Mouse (Mus musculus): ENCODE measurements at regions not wholly inside any gene's neighbourhood (a gene's known extent, or its start where the extent isn't known, plus 50 kb on each side); places are given as distances from the start of the nearest gene placed in this dataset.
A peak's percentile ranks its signal among the peaks of the same experiment; 100 is the strongest.

DNA sequence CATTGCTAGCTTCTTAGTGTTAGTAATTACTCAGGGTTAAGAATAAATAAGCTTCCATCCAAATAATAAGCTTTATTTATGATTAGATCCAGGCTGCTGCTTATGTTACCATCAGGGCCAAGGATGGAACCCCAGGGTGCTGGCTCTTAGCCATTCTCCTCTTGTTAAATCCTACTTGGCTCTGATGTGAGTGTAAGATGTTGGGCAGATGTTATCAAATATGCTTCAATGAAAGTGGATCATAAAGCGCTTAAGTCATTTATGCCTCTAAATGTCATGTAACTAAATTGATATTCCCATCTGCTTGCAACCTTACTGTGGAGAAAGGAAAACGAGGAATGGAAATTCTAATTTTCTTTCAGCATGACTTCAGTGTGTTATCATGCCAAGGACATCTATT, 426.4 kb upstream of the Lrrc4c start:
- peak; percentile 49; the same call in 1 of the 2 replicates for ATAC-seq
- Histone ChIP-seq H3K4me1 (ENCODE audit: insufficient read depth, low read length) (no peaks in the 10 kb centered on the region), H3K4me3 (ENCODE audit: low read length) (no peak overlapping the region), H3K9me3 (ENCODE audit: low read length) (no peaks in the 10 kb centered on the region), H3K27me3 (ENCODE audit: insufficient read depth, low read length) (no peaks in the 10 kb centered on the region), H3K9ac (replicated peaks; ENCODE audit: low read length) (no peak overlapping the region), H3K27ac (no peak overlapping the region), H3K36me3 (ENCODE audit: insufficient read depth, low read length) (no peaks in the 10 kb centered on the region), H3K4me2 (ENCODE audit: low read depth, low read length) (no peak overlapping the region)
- DNase-seq (ENCODE audit: low spot score), result peak; percentile 66
- 43% methylated on average over 2 of the region's 2 CpGs for WGBS
- no peak for TF ChIP-seq CTCF (IDR thresholded peaks at IDR 0.05; ENCODE audit: low read depth)

DNA sequence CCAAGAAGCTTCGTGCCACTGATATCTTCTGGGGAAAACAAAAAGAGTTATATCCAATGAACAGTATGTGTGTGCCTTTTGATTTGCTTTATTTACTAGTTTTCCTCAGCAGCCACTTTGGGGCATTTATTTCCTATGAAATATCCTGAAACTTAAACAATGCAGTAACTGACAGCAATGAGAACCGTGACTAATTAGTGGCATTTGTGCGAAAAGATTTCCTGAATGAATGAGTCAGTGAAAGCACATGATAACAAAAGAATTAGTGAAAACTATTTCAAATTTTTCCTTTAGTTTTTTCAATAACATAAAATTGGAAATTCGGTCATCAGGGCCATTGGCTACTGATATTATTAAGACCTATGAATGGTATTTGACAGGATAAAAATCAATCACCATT, 412.9 kb upstream of the Lrrc4c start:
- no peak for TF ChIP-seq CTCF (IDR thresholded peaks at IDR 0.05; ENCODE audit: low read depth)
- no peak for ATAC-seq

DNA sequence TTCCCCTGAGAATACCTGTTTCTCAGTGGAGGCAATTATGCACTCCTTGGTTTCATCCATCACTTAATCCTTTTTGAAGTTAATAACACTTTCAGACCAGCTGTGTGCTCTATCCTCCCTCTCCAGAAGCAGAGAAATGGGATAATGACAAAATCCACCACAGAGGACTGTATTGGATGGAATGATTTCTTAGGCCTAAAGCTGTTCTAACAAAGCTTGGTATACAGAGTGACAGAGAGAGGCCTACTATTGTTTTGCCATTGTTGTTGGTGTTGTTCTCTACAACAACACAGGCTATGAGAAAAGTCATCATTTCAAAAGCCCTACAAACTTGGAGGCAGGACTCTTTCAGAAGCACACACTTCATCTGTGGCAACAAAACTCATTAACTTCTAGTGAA, 408.2 kb upstream of the Lrrc4c start:
- DNase-seq (ENCODE audit: low spot score) (no peak), ATAC-seq (no peak)
- Histone ChIP-seq H3K4me2 (ENCODE audit: low read depth, low read length) (no peak overlapping the region), H3K27ac (no peak overlapping the region), H3K36me3 (ENCODE audit: insufficient read depth, low read length) (no peaks in the 10 kb centered on the region), H3K9me3 (ENCODE audit: low read length) (no peaks in the 10 kb centered on the region), H3K9ac (replicated peaks; ENCODE audit: low read length) (no peak overlapping the region), H3K27me3 (ENCODE audit: insufficient read depth, low read length) (no peaks in the 10 kb centered on the region), H3K4me3 (ENCODE audit: low read length) (no peak overlapping the region), H3K4me1 (ENCODE audit: insufficient read depth, low read length) (no peaks in the 10 kb centered on the region)
- no peak for TF ChIP-seq CTCF (IDR thresholded peaks at IDR 0.05; ENCODE audit: low read depth)

More for the DNA sequence above, 412.9 kb upstream of the Lrrc4c start:
- no peak for DNase-seq (ENCODE audit: low spot score)
- Histone ChIP-seq H3K27me3 (ENCODE audit: insufficient read depth, low read length) (no peaks in the 10 kb centered on the region), H3K27ac (no peak overlapping the region), H3K9me3 (ENCODE audit: low read length) (no peaks in the 10 kb centered on the region), H3K4me1 (ENCODE audit: insufficient read depth, low read length) (no peaks in the 10 kb centered on the region), H3K9ac (replicated peaks; ENCODE audit: low read length) (no peak overlapping the region), H3K36me3 (ENCODE audit: insufficient read depth, low read length) (no peaks in the 10 kb centered on the region), H3K4me2 (ENCODE audit: low read depth, low read length) (no peak overlapping the region), H3K4me3 (ENCODE audit: low read length) (no peak overlapping the region)
- 39% methylated on average over 4 of the region's 4 CpGs for WGBS

DNA sequence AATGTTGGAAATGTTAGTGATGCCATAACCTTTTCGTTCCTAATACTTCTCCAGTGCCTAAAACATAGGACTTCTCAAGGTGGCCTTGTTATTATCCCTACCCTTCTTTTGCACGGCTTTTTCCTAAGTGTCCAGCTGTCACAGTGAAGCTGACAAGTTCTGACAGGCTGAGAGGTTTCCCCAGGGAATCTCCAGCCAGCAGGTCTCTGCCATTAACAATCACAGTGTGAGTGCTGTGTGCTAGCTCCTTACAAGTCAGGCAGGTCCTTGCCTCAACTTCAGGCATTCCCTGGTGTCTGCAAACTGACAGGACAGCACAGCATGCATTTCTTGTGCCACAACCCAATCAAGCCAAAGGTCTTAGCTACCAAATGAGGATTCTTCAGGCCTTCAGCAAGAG, 407.8 kb upstream of the Lrrc4c start:
- 45% methylated on average over 2 of the region's 2 CpGs for WGBS
- Histone ChIP-seq H3K4me3 (ENCODE audit: low read length) (no peak overlapping the region), H3K4me2 (ENCODE audit: low read depth, low read length) (no peak overlapping the region), H3K4me1 (ENCODE audit: insufficient read depth, low read length) (no peaks in the 10 kb centered on the region), H3K27me3 (ENCODE audit: insufficient read depth, low read length) (no peaks in the 10 kb centered on the region), H3K9ac (replicated peaks; ENCODE audit: low read length) (no peak overlapping the region), H3K36me3 (ENCODE audit: insufficient read depth, low read length) (no peaks in the 10 kb centered on the region), H3K9me3 (ENCODE audit: low read length) (no peaks in the 10 kb centered on the region), H3K27ac (no peak overlapping the region)
- no peak for TF ChIP-seq CTCF (IDR thresholded peaks at IDR 0.05; ENCODE audit: low read depth)
- ATAC-seq (no peak), DNase-seq (ENCODE audit: low spot score) (no peak)

Measured in hindbrain, postnatal 0 days (tissue).